Mouse (Mus musculus) heart, adult 2 months (tissue): Measurements from ENCODE around the gene Ak9. TPM values are rescaled to one million over a fixed set of nuclear protein-coding genes. Genes with fewer than 3 reads are reported as not detected.

ENCODE experiments used
- DNase-seq, 2 experiments: peaks; one replicate each; pipeline ENCODE4 v3.0.0; 2021
- H3K27ac ChIP-seq: fragments of 200-600 bp; 2 replicates; pipeline ENCODE4 v1.8.1; 2022
- H3K27me3 ChIP-seq: fragments of 200-500 bp; 2 replicates; pipeline ENCODE4 v1.6.1; 2012; ENCODE audit warnings: mild to moderate bottlenecking, low read length, inconsistent platforms, mixed read lengths; ENCODE audit not compliant: control insufficient read depth, insufficient read depth
- H3K36me3 ChIP-seq: fragments of 200-500 bp; 2 replicates; pipeline ENCODE4 v1.6.1; 2012; ENCODE audit warnings: low read length, inconsistent platforms; ENCODE audit not compliant: control insufficient read depth, insufficient read depth
- H3K4me1 ChIP-seq: fragments of 200-500 bp; 2 replicates; pipeline ENCODE4 v1.6.1; 2011; ENCODE audit warnings: low read length; ENCODE audit not compliant: control insufficient read depth, insufficient read depth
- H3K4me3 ChIP-seq: fragments of 200-600 bp; 2 replicates; pipeline ENCODE4 v1.8.1; 2022
- H3K79me2 ChIP-seq: fragments of 200-500 bp; replicated peaks from 2 replicates; pipeline ENCODE4 v1.6.1; 2012; ENCODE audit warnings: mild to moderate bottlenecking, inconsistent platforms, low read length, moderate library complexity, mixed read lengths; ENCODE audit not compliant: control insufficient read depth, insufficient read depth
- H3K9ac ChIP-seq: fragments of 200-500 bp; 2 replicates; pipeline ENCODE4 v1.6.1; 2012; ENCODE audit warnings: low read depth, mild to moderate bottlenecking, control low read depth, inconsistent platforms, low read length, mixed read lengths
- CTCF ChIP-seq: fragments of 200-600 bp; IDR thresholded peaks from 2 replicates; pipeline ENCODE4 v1.8.1; 2022; ENCODE audit warnings: antibody characterized with exemption, mild to moderate bottlenecking, moderate library complexity
- EP300 ChIP-seq: fragments of 200-500 bp; IDR thresholded peaks from 2 replicates; pipeline ENCODE4 v1.6.1; 2011; ENCODE audit warnings: low read depth, low read length, control low read depth; ENCODE audit not compliant: insufficient read depth
- POLR2A ChIP-seq: fragments of 200-500 bp; IDR thresholded peaks from 2 replicates; pipeline ENCODE4 v1.6.1; 2011; ENCODE audit warnings: mild to moderate bottlenecking, low read depth, low read length, control low read depth; ENCODE audit not compliant: insufficient read depth
- WGBS: fragments of 180-500 bp; shearing (Covaris S2); methylation state at CpG from one replicate; pipeline ENCODE4 v1.1.7; 2018; 5-methylcytosine and 5-hydroxymethylcytosine counted together
- intact Hi-C: fragments of 180-260 bp; cut with DNase I; formaldehyde crosslinking; loops from one replicate; pipeline ENCODE4 v1.15.1; 2025
- polyA plus RNA-seq: library from polyadenylated mRNA; depleted of rRNA; stranded (reverse); fragments of >200 nt; gene quantifications from 2 replicates; pipeline ENCODE4 v1.2.3, GENCODE M21; 2012
- total RNA-seq, 2 experiments: library from RNA; stranded (reverse); gene quantifications; 2 replicates each; pipeline ENCODE4 v1.2.3; 2021

The Ak9 gene
- total and polyA plus RNA-seq, 3 experiments: 0.06 TPM; not detected in 2

GRCm38 (mm10) chr10:41341346-41341745 is 37.6 kb downstream of the Ak9 start:
- H3K36me3 ChIP-seq: no peaks in the 10 kb centered on the region
- no peak overlapping the region for H3K27ac ChIP-seq
- TF ChIP-seq CTCF: no peak
- no peak for TF ChIP-seq POLR2A
- no peak for TF ChIP-seq EP300
- H3K9ac ChIP-seq: no peak overlapping the region
- H3K27me3 ChIP-seq: no peaks in the 10 kb centered on the region
- no peaks in the 10 kb centered on the region for H3K4me1 ChIP-seq
- WGBS: 79% methylated on average over 7 of the region's 7 CpGs
- H3K79me2 ChIP-seq: no peaks in the 10 kb centered on the region
- H3K4me3 ChIP-seq: no peak overlapping the region
- intact Hi-C loops: no loop called here
- DNase-seq: no peak

- TF ChIP-seq POLR2A (no peak), EP300 (no peak), CTCF (no peak)
- Histone ChIP-seq H3K27ac (no peak overlapping the region), H3K4me3 (no peak overlapping the region), H3K27me3 (no peaks in the 10 kb centered on the region), H3K36me3 (no peaks in the 10 kb centered on the region), H3K4me1 (no peaks in the 10 kb centered on the region), H3K79me2 (no peaks in the 10 kb centered on the region), H3K9ac (no peak overlapping the region)
- 88% methylated on average over 9 of the region's 9 CpGs for WGBS
- intact Hi-C loops: no loop called here
- no peak for DNase-seq
Observed at GRCm38 (mm10) chr10:41365086-41365485, 61.3 kb downstream of the Ak9 start.

GRCm38 (mm10) chr10:41380466-41380865 is 76.7 kb downstream of the Ak9 start:
- Histone ChIP-seq H3K27ac (no peak overlapping the region), H3K79me2 (no peaks in the 10 kb centered on the region), H3K9ac (no peak overlapping the region), H3K4me1 (no peaks in the 10 kb centered on the region), H3K4me3 (no peak overlapping the region), H3K36me3 (no peaks in the 10 kb centered on the region), H3K27me3 (no peaks in the 10 kb centered on the region)
- 74% methylated on average over 12 of the region's 12 CpGs for WGBS
- intact Hi-C loops: no loop called here
- TF ChIP-seq CTCF (no peak), POLR2A (no peak), EP300 (no peak)
- no peak for DNase-seq

GRCm38 (mm10) chr10:41385506-41386221 is 81.9 kb downstream of the Ak9 start:
- TF ChIP-seq CTCF: no peak
- no peak for TF ChIP-seq POLR2A
- TF ChIP-seq EP300: no peak
- no peak overlapping the region for H3K4me3 ChIP-seq
- WGBS: 62% methylated on average over 15 of the region's 15 CpGs
- H3K36me3 ChIP-seq: no peaks in the 10 kb centered on the region
- H3K4me1 ChIP-seq: no peaks in the 10 kb centered on the region; the same call in 1 of the 2 replicates
- intact Hi-C loops: no loop called here
- H3K79me2 ChIP-seq: no peaks in the 10 kb centered on the region
- no peaks in the 10 kb centered on the region for H3K27me3 ChIP-seq
- DNase-seq: peak; percentile 32 to 79
- no peak overlapping the region for H3K9ac ChIP-seq
- no peak overlapping the region; the same call in 1 of the 2 replicates for H3K27ac ChIP-seq

GRCm38 (mm10) chr10:41393555-41393954 is 89.8 kb downstream of the Ak9 start:
- Histone ChIP-seq H3K79me2 (no peaks in the 10 kb centered on the region), H3K4me3 (no peak overlapping the region), H3K36me3 (no peaks in the 10 kb centered on the region), H3K4me1 (no peaks in the 10 kb centered on the region), H3K27ac (no peak overlapping the region), H3K9ac (no peak overlapping the region), H3K27me3 (no peaks in the 10 kb centered on the region)
- DNase-seq: no peak
- TF ChIP-seq EP300: no peak
- TF ChIP-seq CTCF: peak; percentile 41
- no peak for TF ChIP-seq POLR2A
- WGBS: 59% methylated on average over 2 of the region's 2 CpGs
- intact Hi-C loops: no loop called here

- Histone ChIP-seq H3K4me3 (no peak overlapping the region), H3K79me2 (no peaks in the 10 kb centered on the region), H3K36me3 (no peaks in the 10 kb centered on the region), H3K4me1 (no peaks in the 10 kb centered on the region), H3K9ac (no peak overlapping the region), H3K27ac (no peak overlapping the region), H3K27me3 (no peaks in the 10 kb centered on the region)
- intact Hi-C loops: no loop called here
- TF ChIP-seq POLR2A (no peak), CTCF (no peak), EP300 (no peak)
- 89% methylated on average over 3 of the region's 3 CpGs for WGBS
- DNase-seq: no peak
Observed at GRCm38 (mm10) chr10:41401097-41401496, 97.3 kb downstream of the Ak9 start.
